Mouse (Mus musculus): ENCODE data around the gene Dolk. TPM values are rescaled to one million over a fixed set of nuclear protein-coding genes. Genes with fewer than 3 reads are reported as not detected.

The Dolk gene
- polyA plus RNA-seq, 1 experiment from 2014 or later, result 23.9 TPM

- DNase-seq (ENCODE audit: low spot score), result no peak
- Histone ChIP-seq H3K4me3 (no peak overlapping the region), H3K27ac (replicated peaks) (no peak overlapping the region), H3K36me3 (replicated peaks) (peaks cover 100% of the 10 kb centered on the region), H3K9me3 (no peaks in the 10 kb centered on the region), H3K27me3 (replicated peaks; ENCODE audit: low read depth, poor library complexity, severe bottlenecking) (no peaks in the 10 kb centered on the region), H3K4me1 (peaks cover 10% of the 10 kb centered on the region)
- 95% methylated on average over 42 of the region's 42 CpGs for WGBS
Measured at GRCm38 (mm10) chr2:30255631-30256395, 30.3 kb downstream of the Dolk start.

- Histone ChIP-seq H3K36me3 (replicated peaks) (peaks cover 100% of the 10 kb centered on the region), H3K4me1 (peaks cover 10% of the 10 kb centered on the region), H3K27me3 (replicated peaks; ENCODE audit: low read depth, poor library complexity, severe bottlenecking) (no peaks in the 10 kb centered on the region), H3K27ac (replicated peaks) (no peak overlapping the region), H3K9me3 (no peaks in the 10 kb centered on the region), H3K4me3 (no peak overlapping the region)
- DNase-seq (ENCODE audit: low spot score), result no peak
- 83% methylated on average over 5 of the region's 5 CpGs for WGBS
Measured at GRCm38 (mm10) chr2:30253809-30254208, 32.3 kb downstream of the Dolk start.

DNA sequence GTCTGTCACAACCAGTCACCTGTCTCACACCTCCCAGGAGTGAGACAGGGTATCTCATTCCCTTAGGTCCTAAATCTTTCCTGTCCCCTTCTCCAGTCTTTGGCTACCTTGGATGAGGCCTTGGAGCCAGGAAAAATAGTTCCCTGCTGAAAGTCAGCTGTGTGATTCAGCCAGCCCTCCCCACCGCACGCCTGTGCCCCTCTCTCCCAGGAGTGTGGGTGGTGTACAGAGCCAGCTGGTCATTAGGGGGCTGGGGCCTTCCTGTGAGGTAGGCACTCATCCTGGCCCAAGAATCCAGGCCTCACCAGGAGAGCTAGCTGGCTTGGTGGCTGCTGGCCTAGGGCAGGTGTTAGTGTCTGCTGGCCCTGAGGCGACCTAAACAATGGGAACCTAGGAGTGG lies 33.6 kb downstream of the Dolk start:
- Histone ChIP-seq H3K9me3 (no peaks in the 10 kb centered on the region), H3K36me3 (replicated peaks) (peaks cover 100% of the 10 kb centered on the region), H3K27ac (replicated peaks) (no peak overlapping the region), H3K4me1 (peaks cover 10% of the 10 kb centered on the region), H3K27me3 (replicated peaks; ENCODE audit: low read depth, poor library complexity, severe bottlenecking) (no peaks in the 10 kb centered on the region), H3K4me3 (no peak overlapping the region)
- DNase-seq (ENCODE audit: low spot score), result no peak
- WGBS, result 82% methylated on average over 3 of the region's 3 CpGs

DNA sequence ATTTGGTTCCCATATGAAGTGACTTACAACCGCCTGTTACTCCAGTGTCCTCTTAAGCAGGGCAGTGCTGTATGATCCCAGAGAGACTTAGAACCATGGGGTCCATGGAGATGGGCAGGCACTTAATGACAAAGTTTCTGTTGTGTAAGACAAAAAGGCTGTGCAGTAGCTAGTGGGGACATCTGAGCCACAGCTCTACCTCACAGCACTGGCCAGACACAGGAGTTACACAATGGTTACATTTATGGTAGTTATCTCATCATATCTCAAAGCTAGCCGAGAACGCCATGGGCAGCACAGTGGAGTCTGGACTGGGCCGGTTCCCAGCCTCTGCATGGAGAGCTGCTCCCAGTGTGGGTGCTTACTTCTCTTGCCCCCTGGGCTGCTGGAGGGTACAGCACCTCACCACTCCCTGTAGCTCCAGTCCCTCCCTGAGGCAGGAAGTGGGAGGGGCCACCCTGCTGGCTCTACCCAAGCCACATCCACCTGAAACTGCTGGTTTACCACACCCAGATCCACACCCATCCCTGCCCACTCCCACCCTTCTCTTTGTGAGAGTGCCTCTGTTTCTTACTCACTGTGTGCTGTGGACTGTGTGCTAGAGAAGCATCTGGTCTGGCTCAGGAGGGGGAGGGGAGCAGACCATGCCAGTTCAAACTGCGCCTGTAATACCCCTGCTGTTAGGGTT lies 34.6 kb downstream of the Dolk start:
- Histone ChIP-seq H3K36me3 (replicated peaks) (peaks cover 100% of the 10 kb centered on the region), H3K4me3 (no peak overlapping the region), H3K27ac (replicated peaks) (peak overlapping the region; percentile 30; the same call in 1 of the 2 replicates), H3K27me3 (replicated peaks; ENCODE audit: low read depth, poor library complexity, severe bottlenecking) (no peaks in the 10 kb centered on the region), H3K9me3 (no peaks in the 10 kb centered on the region), H3K4me1 (peaks cover 10% of the 10 kb centered on the region)
- no peak for DNase-seq (ENCODE audit: low spot score)
- WGBS, result 77% methylated on average over 5 of the region's 5 CpGs

GRCm38 (mm10) chr2:30250166-30251128 lies 35.7 kb downstream of the Dolk start:
- peaks cover 10% of the 10 kb centered on the region for H3K4me1 ChIP-seq
- no peak for DNase-seq (ENCODE audit: low spot score)
- WGBS, result 91% methylated on average over 10 of the region's 10 CpGs
- H3K27me3 ChIP-seq (replicated peaks; ENCODE audit: low read depth, poor library complexity, severe bottlenecking), result no peaks in the 10 kb centered on the region
- H3K9me3 ChIP-seq, result no peaks in the 10 kb centered on the region
- H3K4me3 ChIP-seq, result no peak overlapping the region
- peaks cover 100% of the 10 kb centered on the region for H3K36me3 ChIP-seq (replicated peaks)
- H3K27ac ChIP-seq (replicated peaks), result no peak overlapping the region

- H3K27ac ChIP-seq (replicated peaks), result no peak overlapping the region
- H3K4me1 ChIP-seq, result peaks cover 18% of the 10 kb centered on the region
- no peak for DNase-seq (ENCODE audit: low spot score)
- no peaks in the 10 kb centered on the region for H3K9me3 ChIP-seq
- 95% methylated on average over 3 of the region's 3 CpGs for WGBS
- no peaks in the 10 kb centered on the region for H3K27me3 ChIP-seq (replicated peaks; ENCODE audit: low read depth, poor library complexity, severe bottlenecking)
- no peak overlapping the region for H3K4me3 ChIP-seq
- H3K36me3 ChIP-seq (replicated peaks), result peaks cover 100% of the 10 kb centered on the region
Measured at GRCm38 (mm10) chr2:30249182-30249581, 37.0 kb downstream of the Dolk start.

- peaks cover 21% of the 10 kb centered on the region for H3K4me1 ChIP-seq
- H3K36me3 ChIP-seq (replicated peaks), result peaks cover 100% of the 10 kb centered on the region
- H3K9me3 ChIP-seq, result no peaks in the 10 kb centered on the region
- WGBS, result 85% methylated on average over 4 of the region's 4 CpGs
- H3K27me3 ChIP-seq (replicated peaks; ENCODE audit: low read depth, poor library complexity, severe bottlenecking), result no peaks in the 10 kb centered on the region
- DNase-seq (ENCODE audit: low spot score), result no peak
- H3K27ac ChIP-seq (replicated peaks), result no peak overlapping the region
- H3K4me3 ChIP-seq, result no peak overlapping the region
Measured at GRCm38 (mm10) chr2:30247681-30248080, 38.5 kb downstream of the Dolk start.

- Histone ChIP-seq H3K27ac (replicated peaks) (no peak overlapping the region), H3K4me3 (no peak overlapping the region), H3K4me1 (peaks cover 24% of the 10 kb centered on the region), H3K9me3 (no peaks in the 10 kb centered on the region), H3K36me3 (replicated peaks) (peaks cover 100% of the 10 kb centered on the region), H3K27me3 (replicated peaks; ENCODE audit: low read depth, poor library complexity, severe bottlenecking) (no peaks in the 10 kb centered on the region)
- 92% methylated on average over 5 of the region's 5 CpGs for WGBS
- no peak for DNase-seq (ENCODE audit: low spot score)
Measured at GRCm38 (mm10) chr2:30247036-30247435, 39.1 kb downstream of the Dolk start.

DNA sequence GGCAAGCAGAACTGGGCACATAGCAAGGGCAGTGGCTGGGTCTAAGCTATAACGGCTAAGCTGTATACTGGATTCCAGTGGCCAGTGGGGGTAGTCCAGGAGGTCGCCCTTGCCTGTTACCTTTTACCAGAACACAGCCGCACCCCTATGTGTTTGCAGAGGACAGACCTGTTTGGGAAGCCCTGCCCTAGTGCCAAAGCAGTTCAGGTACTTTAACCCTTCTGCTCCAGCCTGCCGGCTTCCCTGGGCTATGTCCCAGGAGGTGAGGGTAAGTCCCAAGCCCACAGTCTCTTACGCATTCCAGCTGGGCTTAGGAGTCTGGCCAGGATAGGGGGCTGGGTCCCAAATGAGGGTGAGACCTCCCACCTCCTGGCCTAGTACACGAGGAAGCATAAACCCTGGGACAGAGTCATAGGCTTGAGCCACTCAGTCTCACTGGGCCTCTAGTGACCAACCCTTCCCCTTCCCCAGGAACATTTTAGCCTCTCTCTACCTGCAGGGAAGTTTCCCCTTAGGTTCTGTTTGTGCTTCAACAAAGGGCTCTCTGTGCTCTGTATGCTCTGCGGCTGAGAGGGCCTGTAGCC lies 41.4 kb downstream of the Dolk start:
- H3K9me3 ChIP-seq, result no peaks in the 10 kb centered on the region
- H3K36me3 ChIP-seq (replicated peaks), result peaks cover 100% of the 10 kb centered on the region
- no peaks in the 10 kb centered on the region for H3K27me3 ChIP-seq (replicated peaks; ENCODE audit: low read depth, poor library complexity, severe bottlenecking)
- DNase-seq (ENCODE audit: low spot score), result no peak
- no peak overlapping the region for H3K4me3 ChIP-seq
- H3K27ac ChIP-seq (replicated peaks), result no peak overlapping the region
- peaks cover 16% of the 10 kb centered on the region for H3K4me1 ChIP-seq
- WGBS, result 67% methylated on average over 7 of the region's 7 CpGs

GRCm38 (mm10) chr2:30243391-30243790 lies 42.7 kb downstream of the Dolk start:
- Histone ChIP-seq H3K27me3 (replicated peaks; ENCODE audit: low read depth, poor library complexity, severe bottlenecking) (no peaks in the 10 kb centered on the region), H3K36me3 (replicated peaks) (peaks cover 90% of the 10 kb centered on the region), H3K27ac (replicated peaks) (no peak overlapping the region), H3K4me3 (no peak overlapping the region), H3K9me3 (no peaks in the 10 kb centered on the region), H3K4me1 (peaks cover 29% of the 10 kb centered on the region)
- DNase-seq (ENCODE audit: low spot score), result no peak
- WGBS, result 92% methylated on average over 4 of the region's 4 CpGs

GRCm38 (mm10) chr2:30242509-30242908 lies 43.6 kb downstream of the Dolk start:
- peak; percentile 45 for DNase-seq (ENCODE audit: low spot score)
- Histone ChIP-seq H3K9me3 (no peaks in the 10 kb centered on the region), H3K4me3 (peak overlapping the region; percentile 3; the same call in 1 of the 2 replicates), H3K36me3 (replicated peaks) (peaks cover 81% of the 10 kb centered on the region), H3K27me3 (replicated peaks; ENCODE audit: low read depth, poor library complexity, severe bottlenecking) (no peaks in the 10 kb centered on the region), H3K27ac (replicated peaks) (no peak overlapping the region; the same call in 1 of the 2 replicates), H3K4me1 (peaks cover 32% of the 10 kb centered on the region)
- 41% methylated on average over 4 of the region's 4 CpGs for WGBS

DNA sequence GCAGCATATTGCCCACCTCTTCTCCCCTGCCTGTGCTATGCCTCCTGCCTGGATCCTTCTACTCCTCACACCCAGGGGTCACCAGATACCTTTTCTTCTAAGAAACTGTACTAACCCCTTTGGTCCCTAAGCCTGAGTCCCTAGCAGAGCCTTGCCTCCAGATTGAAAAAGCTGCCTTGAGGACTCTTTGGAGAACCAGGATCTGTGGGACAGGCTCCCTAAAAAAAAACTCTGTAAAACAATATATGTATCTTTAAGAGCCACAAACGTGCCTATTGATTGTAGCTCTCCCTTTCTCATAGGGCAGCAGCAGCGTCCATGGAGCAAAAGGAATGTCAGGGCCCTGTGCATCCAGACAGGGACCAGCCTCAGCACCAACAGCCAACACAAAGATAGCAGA lies 45.9 kb downstream of the Dolk start, which contains the start of gene Gm28035:
Gm28035 (plus strand) TSS at position 301 of the 400 bp plus-strand sequence.
- Histone ChIP-seq H3K27me3 (replicated peaks; ENCODE audit: low read depth, poor library complexity, severe bottlenecking) (no peaks in the 10 kb centered on the region), H3K9me3 (no peaks in the 10 kb centered on the region), H3K4me3 (peak within 1 kb of the TSS; percentile 95), H3K27ac (replicated peaks) (no peak within 1 kb of the TSS), H3K36me3 (replicated peaks) (peaks cover 59% of the 10 kb centered on the region), H3K4me1 (peaks cover 40% of the 10 kb centered on the region)
- 77% methylated on average over 2 of the region's 2 CpGs for WGBS
- DNase-seq (ENCODE audit: low spot score), result no peak
